Mouse (Mus musculus): ENCODE measurements around the gene Ccdc86.
A peak's percentile ranks its signal among the peaks of the same experiment; 100 is the strongest.

The Ccdc86 gene

DNA sequence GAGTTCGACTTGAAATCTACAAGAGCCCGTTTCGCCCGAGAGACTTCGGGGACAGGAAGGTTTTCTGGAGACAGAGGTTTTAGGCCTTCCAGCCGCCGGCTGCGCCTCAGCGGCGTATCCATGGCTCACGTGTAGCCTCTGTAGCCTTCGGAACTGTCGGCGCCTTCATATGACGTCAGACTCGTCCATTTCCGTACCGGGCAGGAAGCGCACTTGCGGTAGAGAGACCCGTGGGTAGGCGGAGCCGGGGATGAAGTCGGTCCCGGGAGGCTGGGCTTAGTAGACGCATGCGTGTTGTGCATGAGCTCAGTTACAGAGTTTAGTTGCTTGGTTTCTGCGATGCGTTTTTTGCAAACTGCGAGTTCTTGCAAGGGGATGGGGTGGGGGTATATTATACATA is at the start of gene Ccdc86:
TSS of gene Ccdc86 (minus strand) at position 155 of the 400 bp plus-strand sequence.
- peak; percentile 96 for DNase-seq

DNA sequence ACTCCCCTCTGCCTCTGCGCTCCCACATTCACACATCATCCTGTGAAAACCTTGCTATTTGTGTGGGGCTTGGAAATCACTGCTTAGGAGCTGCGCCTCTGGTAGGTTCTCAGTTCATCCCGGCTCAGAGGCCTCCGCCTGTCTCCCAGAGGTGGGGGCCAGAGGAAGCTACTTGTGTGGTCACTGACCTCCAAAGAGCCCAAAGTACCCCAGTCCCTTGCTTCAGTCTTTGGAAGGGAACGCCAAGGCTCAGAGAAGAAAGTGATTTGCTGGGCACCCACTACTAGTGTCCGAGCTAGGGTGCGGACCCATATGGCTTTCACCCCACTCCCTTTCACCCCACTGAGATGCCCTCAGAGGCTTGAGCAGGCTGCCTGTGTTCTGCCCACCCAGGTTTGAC is 44.1 kb upstream of the Ccdc86 start, which contains the start of gene Ms4a15:
TSS of gene Ms4a15 (minus strand) at position 101 of the 400 bp plus-strand sequence.
- no peak for DNase-seq

DNA sequence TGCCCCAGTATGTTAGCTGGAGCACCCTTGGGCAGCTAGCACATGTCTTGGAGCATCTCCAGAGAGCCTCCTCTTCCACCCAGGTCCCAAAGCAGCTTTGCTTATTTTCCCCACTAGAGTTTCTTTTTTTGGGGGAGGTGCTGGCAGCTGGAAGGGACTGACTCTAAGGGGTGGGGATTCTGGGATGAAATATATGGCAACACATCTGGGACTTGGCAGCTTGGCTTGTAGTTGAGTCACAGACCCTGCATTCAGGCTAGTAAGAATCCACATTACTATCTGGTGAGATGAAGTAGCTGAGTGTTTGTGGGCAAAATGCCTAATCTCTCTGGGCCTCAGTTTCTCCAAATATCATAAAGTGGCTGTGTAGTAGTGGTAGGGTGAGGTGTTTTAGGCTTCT is 42.8 kb upstream of the Ccdc86 start:
- no peak for DNase-seq

DNA sequence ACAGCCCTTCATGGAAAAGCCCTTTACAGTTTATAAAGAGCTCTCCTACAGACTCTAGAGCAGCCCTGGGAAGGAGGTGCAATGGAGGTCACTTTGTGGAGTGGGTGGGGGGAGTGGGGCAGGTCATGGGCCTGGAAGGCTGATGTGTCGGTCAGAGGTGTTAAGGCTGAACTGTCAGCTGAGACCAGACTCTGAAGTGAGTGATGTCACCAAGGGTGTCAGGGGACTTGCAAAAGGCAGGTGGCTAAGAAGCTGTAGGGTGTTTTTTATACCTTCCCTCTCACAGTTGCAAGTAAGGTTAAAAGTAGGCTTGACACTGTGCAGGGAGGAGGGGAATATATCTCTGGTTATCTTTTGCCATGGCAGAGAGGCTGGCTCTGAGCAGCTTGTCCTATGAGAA is 41.7 kb upstream of the Ccdc86 start:
- no peak for DNase-seq

DNA sequence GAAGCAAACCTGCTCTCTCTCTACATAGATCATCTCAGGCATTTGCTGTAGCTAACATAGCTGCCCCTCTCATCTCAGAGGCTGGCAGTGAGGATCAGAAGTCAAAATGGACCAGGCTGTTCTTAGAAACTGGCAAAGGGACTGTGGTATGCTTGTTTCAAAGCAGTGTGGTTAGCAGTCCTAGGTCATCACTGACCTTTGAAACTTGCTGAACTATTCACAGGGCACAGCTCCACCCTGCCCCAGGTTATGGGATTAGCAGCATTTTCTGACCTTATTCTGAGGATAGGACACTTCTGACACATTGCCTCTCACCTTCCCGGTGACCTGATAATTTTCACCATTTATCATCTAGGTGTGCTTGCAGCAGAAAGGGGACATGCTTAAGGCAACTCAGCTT is 39.5 kb upstream of the Ccdc86 start:
- no peak for DNase-seq

DNA sequence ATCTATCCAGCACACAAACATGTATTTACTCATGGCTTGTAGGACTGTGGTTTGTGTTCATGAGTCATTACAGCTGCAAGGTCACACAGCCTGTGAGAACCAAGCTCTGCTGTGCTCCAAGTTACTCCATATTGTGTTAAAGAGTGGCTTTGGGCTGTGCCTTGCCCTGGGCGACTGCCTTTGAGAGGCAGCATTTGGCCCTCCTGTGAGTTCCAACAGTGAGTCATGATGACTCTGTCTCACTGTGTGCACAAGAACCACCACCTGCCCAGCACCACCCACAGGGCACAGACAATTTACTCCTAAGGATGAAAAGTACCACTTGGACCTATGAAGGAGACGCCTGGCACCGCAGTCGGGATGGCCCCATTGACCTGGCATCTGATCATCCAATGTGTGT is 36.8 kb upstream of the Ccdc86 start:
- no peak for DNase-seq

DNA sequence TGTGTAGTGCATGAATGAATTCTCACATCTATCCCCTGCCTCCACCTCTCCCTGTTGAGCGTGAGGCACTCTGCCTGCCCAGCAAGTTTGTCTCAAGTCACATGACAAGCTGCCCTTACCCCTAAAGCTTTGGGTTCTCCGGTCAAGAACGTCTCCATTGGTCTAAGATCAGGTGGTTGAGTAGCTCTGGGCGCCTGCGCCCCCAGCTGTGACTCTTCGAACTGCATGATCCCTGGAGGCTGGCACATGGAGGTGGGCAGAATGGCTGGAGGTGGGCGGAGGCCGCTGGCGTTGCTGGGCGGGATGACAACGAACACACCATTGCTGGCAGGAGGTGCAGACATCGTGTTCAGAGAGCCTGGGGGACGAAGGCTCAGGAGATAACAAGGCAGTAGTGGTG is 35.5 kb upstream of the Ccdc86 start:
- DNase-seq = no peak

DNA sequence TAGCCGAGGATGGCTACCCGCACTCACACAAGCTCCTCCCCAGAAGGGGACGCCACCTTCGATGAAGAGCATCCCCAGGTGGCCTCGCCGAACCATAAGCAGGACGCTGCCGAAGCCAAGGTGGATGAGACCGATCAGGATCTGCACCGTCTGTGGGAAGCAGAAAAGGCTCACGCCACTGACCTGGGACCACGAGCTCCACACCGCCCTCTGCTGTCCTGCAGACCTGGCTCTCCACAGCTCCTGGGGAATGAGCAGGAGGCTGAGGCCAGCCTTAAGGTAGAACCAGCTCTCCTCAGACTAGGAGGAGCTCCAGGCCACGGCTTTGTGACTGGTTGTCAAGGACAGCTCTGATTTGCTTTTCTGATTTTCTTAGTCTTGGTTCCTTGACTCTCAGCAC is 34.1 kb upstream of the Ccdc86 start:
- peak; percentile 35 for DNase-seq

DNA sequence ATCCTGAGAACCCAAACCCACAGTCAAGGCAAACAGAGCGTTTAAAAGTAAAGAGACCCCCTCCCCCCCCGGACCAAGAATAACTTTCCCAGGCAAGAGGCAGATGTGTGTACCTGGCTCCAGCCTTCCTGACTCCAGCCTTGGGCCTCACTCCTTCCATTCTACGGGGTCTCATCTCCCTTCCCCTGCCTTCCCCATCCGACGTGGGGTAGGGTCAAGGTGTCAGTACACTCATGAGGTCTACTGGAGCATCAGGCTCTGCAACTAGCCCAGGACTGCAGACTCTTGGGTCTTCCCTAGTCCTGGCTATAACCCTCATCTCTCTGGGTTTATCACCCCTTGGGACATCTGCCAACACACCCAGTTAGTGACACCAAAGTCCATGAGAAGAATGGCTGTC is 31.1 kb upstream of the Ccdc86 start:
- DNase-seq = no peak

DNA sequence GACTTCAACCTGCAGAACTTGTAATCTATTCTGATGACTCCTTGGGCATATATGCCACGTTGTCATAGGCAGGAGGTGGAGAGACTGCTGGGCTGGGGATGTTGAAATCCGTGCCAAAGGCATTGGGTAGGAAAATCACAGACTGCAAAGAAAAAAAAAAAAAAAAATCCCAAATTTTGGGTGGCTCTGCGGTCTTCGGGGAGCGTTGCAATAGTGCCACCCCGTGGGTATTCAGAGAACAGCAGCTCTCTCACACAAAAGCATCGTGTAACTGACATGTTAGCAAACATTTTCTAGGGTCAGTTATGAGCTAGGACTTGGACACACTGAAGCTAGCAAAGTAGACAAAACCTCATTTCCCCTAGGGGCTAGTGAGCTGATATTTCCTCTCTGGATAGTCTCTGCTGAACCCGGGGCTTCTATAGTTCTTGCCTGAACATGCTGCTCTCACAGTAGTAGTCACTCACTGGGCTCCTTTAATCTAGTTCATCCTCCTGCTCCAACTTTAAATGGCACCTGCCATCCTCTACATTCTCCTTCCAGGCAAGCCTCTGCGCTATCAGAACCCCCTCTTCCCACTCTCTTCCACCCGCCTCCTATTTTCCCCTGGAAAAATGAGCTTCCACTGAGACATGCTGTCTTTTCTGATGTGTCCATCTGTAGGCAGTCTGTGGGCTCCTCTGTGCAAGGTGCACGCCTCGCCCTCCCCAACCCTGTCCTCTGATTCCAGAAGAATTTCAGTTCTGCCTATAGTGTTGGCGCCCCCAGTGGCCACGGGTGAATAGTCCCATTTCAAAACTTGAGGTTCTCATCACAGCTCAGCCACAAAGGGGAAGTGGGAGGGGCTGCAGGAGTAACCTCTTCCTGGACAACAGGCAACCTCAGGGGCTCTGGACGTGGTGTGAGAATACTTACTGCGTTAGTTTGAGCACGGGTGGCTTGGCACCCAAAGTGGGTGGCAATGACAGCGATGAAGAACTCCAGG is 30.4 kb upstream of the Ccdc86 start:
- peak; percentile 94 for DNase-seq

DNA sequence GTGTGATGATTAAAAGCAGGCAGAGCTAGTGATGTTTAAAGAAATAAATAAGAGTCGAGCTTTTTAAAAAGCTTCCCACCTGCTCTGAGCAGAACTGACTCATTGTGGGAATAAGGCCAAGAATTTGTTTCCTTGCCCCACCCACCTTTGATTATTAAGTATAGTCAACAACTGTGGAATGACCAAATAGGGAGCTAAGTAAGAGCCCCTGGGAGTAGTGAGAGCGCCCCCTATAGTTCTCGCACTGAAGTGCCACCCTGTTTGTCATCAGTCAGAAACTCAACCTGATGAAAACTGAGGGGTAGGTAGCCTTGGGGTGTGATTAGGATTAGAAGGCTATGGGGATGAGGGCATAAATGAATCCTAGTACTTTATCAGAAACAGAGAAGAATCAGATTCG is 27.3 kb upstream of the Ccdc86 start:
- DNase-seq = peak; percentile 22

DNA sequence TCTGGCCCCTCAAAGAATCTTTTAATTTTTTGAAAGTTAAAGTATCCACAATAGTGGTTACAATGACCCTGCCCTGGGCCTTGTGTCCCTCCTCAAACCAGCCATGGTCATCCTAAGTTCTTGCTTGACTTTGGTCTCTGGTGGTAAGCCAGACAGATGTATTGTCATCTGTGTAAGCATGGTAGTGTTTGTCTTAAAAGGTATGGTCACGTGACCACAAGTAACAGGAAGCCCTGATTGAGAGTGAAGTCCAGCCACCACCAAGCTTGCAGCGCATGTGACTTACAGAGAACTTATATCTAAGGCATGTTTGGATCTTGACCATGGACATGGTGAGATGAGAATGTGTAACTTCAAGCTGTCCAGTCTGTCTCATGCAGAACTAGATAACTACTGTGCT is 26.1 kb upstream of the Ccdc86 start:
- no peak for DNase-seq

DNA sequence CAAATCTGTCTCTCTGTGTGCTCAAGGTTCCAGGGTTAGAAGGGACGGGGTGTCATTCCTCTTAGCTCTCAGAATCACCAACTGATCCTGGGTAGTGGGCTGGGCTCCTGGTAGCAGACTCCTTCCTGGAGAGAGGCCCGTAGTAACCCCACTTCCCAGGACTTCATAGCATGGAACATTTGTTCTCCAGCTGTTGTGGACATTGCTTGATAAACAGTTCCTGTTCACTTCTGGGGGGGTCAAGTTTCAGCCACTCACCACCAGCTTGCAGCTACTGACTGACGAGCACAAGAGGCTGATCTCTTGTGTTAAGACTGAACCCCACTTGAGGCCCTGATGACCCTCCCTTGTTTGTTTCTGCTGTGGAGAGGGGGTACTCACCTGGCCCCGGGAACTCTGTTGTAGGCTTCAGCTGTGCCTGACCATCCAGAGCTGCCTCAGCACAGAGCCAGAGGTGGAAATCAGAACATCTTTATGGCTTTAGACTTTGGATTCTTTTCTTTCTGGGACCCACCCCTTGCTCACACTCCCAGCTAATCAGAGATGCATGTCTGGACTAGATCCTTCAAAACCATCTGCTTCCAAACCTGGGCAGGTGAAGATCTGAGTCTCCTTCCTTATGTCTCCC is 25.3 kb upstream of the Ccdc86 start, which contains the start of gene Ms4a10:
TSS of gene Ms4a10 (minus strand) at position 433 of the 628 bp plus-strand sequence.
- DNase-seq = no peak

DNA sequence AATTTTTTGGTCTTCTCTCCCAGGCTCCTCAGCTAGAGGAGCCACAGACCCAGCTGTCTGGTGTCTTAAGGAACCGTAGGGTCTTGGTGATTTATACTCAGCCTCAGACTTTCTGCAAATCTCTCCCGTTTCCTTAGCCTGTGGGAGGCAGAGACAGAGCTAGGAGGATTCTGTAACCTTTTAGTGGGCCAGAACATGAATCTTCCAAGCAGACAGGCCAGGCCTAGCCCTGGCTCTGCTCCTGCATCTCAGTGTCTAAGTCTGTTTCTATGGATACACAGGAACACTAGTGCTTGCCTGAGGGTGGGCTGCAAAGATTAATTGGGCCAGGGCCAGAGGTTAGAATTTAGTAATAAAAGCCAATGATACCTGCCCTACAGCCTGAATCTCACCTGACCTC is 24.1 kb upstream of the Ccdc86 start:
- no peak for DNase-seq

DNA sequence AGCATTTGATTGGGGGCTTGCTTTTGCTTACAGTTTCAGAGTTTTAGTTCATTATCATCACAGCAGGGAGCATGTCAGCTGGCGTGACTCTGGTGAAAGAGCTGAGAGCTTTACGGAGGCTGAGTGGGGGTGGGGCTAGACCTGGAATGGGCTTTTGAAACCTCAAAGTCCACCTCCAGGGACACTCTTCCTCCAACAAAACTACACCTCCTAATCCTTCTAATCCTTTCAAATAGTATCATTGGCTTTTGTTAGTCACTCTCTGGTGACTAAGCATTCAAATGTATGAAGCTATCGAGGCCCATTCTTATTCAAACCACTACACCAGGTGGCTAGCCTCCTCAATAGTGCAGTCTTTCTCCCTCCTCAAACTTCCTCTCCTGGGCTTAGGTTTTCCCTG is 23.6 kb upstream of the Ccdc86 start:
- DNase-seq = no peak

DNA sequence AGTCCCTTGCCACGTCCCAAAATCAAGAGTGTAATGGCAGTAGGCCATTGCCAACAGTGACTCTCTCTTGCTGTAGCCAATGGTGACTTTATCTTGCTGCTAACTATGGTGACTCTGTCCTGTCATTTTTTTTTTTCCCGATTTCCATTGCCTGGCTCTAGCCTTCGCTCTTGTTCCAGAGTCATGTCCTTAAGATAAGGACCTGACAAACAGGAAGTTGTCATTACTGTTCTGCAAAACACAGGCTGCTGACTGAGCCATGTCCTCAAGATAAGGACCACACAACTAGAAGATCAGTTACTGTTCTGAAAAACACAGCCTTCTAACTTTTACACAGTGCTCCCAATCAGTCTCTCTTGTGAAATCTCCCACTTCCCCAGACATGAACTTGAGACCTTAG is 21.4 kb upstream of the Ccdc86 start:
- no peak for DNase-seq

DNA sequence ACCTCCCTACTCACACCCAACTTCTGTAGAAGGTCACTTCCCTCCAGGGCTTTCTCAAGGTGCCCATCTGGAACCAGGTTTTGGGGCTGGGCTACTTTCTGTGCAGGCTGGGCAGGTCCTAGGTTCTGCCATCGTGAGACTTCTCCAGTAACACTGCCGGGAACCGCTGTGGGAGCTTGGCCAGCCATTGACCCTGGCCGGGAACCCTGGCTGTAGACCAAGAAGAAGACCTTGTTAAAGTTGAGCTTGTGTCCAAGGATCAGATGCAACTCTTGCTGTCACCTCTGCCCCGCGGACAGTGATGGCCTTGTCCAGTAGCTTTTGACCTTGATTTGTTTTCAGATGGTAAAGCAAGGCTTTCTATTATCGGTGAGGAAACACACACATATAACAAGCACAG is 19.5 kb upstream of the Ccdc86 start:
- DNase-seq = no peak

DNA sequence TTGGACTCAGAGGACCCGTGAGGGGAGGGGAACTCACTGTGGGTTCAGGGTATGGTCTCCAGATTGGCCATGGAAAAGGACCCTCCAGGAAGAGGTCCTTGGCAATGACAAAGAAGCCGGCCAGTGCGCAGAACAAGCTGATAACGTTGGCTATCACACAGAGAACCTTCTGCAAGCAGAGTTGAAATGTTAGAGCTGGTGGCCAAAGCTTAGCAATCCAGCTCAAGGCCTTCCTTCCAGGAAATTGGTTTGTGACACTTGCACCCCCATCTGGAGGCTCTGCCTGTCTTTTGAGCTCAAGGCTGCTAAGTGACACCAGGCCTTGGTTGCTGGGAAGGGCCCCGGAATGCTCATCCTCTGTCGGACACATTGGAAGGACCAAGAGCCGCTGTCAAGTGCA is 16.7 kb upstream of the Ccdc86 start:
- no peak for DNase-seq

DNA sequence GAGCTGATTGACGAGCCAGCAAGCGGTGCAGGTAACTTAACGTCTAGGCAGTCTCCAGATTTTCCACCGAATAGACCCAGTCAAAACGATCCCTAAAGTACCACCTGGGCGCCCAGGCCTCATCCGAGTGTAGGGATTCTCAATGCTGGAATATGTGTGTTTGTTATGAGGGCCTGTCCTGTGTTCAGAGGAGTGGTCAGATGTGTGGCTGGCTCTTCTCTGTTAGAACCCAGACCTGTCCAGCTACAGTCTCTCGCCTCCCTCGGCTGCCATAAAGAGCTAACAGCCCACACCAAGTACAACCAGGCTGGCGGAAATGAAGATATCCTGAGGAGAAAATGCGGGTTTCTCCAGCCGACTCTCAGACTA is 10.9 kb upstream of the Ccdc86 start:
- no peak for DNase-seq

DNA sequence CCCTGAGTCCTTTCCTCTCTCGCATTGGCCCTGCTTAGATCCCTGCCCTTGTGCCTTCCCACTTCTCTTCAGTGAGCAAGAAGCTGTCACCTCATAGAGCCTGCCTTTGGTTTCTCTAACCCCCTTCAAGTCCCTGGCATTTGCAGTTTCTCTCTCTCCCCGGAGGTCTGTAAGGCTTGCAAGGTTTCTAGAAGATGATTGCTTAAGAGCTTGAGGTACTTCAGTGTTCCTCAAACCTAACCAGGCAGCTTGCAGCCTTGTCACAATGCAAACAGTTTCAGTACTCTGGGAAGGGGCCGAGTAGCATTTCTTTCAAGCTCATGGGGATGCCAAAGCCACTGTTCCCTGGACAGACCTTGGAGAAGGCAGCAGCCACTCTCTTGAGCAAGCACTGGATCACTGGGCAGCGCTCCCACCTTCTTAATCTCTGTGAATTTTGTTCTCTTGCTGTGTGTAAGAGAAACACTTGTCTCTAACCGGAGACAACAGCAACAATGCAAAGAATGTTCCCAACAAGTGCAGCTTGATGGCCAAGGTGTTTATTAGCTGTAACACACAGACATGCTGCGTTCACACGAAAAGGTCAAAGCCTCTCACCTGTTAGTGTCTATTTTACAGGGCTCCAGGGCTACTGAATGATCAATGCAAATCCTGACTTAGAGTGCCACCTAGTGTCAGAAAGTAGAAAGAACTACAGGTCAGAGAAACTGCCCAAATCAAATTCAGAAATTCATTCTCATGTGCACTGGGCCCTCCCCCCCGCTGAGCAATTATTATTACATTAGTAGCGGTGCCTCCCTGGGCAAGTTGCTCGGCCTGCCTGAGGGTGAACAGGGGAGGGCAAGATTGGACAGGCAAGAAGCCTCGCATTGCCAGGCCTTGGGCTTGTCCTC is 10.3 kb upstream of the Ccdc86 start:
- peak; percentile 62 for DNase-seq

DNA sequence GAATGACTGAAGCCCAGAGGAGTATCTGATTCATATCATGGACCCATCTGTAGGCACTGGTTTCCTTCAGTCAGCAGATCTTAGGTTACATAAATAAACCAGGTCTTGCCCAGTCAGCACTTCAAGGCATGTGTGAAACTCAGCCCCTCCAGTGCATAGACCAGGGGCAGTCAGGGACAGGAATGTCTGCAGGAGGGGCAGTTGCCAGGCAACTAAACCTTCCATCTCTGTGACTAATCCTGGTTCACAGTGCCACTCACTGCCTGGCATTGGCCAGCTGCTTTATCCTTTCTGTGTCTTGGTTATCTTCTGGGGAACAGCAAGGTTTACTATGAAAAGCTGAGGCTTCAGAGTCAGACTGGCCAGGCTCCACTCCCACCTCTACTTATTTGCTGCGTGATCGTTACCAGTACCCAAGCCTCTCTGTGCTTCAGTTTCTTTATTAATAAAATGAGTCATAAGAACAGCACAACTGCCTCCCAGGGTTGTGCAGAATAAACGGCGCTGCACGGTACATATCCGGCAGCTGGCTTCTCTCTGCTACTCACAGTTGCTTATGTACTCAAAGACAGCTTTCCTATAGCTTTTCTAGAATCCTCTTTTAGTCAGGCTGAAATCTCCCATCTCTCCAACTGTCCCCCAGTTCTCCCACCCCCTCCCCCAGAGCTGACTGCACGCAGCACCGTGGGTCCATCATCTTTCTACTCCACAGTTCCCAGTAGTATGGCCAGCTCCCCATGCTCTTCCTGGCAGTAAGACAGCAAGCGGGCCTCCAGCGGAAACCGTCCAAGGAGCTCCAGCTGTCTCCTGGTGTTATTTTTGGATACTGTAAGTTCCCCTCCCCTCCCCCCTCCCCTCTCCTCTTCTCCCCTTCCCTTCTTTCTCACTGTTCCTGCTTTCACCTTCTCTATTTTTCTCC is 3.2 kb upstream of the Ccdc86 start:
- DNase-seq = no peak

DNA sequence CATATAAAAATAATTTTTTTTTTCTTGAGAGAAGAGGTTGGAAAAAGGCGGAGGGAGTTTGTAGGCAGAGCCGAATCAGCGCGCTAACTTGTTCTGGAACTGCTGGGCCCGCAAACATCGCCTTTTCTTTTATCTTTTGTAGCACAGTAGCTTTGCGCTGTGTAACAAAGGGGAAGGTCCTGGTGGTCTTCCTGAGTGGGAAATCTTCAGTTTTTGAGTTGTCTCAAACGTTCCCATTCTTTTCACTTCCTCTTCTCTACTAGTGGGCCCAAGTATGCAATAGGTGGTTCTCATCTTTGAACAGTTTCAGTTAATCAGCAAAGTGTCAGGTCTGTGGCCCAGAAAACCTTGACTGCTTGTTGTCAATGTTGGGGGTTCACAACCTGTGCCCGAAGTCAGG is 492 bp upstream of the Ccdc86 start:
- no peak for DNase-seq
